8 mouse cellular contexts compared by ENCODE assay signal in the genomic region with DNA sequence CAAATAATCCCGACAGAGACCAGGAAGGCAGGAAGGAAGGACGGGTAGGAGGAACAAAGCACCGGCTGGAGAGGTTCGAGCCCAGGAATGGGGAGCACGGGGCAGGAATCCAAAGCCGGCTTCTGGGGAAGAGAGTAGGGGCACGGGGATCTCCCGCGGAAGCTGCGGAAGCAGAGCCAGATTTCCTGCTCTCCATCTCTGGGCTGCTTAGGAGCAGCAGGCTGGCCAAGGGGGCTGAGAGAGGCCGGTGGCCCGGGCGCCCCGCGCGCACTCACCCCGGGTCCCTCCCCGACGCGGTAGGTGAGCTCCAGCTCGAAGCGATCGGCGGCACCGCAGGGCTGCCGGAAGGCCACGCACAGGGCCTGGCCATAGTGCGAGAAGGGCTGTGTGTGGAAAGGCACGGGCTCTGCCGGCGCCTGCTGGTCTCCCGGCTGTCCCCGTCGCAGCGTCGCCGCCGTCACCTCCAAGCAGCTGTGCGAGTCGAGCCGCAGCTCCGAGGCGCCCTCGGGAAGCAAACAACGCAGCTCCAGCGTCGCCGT. TPM values are rescaled to one million over a fixed set of nuclear protein-coding genes. Genes with fewer than 3 reads are reported as not detected.
A peak's percentile ranks its signal among the peaks of the same experiment; 100 is the strongest.
DNase-seq lines count a peak whose midpoint lies in the region; ATAC-seq lines count a peak whose summit lies in the region.

No protein-coding gene starts in this region.

- H3K9me3 ChIP-seq in forebrain, embryonic 11.5 days (ENCODE audit: control insufficient read depth, low read length), result no peaks in the 10 kb centered on the region
- H3K9me3 ChIP-seq in hindbrain, embryonic 13.5 days, result no peaks in the 10 kb centered on the region
- H3K9me3 ChIP-seq in liver, embryonic 12.5 days (replicated peaks), result no peaks in the 10 kb centered on the region
- H3K9me3 ChIP-seq in neural tube, embryonic 11.5 days (ENCODE audit: control insufficient read depth, low read length), result no peaks in the 10 kb centered on the region

- H3K27ac ChIP-seq in forebrain, embryonic 11.5 days (ENCODE audit: low read depth, low read length), result peak overlapping the region; percentile 81
- H3K27ac ChIP-seq in hindbrain, embryonic 13.5 days, result peak overlapping the region; percentile 94
- H3K27ac ChIP-seq in liver, embryonic 12.5 days, result peak overlapping the region; percentile 73
- peak overlapping the region; percentile 72 for H3K27ac ChIP-seq in neural tube, embryonic 11.5 days (ENCODE audit: low read depth, low read length)

- H3K4me3 ChIP-seq in forebrain, embryonic 11.5 days (ENCODE audit: low read depth, low read length), result peak overlapping the region; percentile 82
- peak overlapping the region; percentile 83 for H3K4me3 ChIP-seq in hindbrain, embryonic 13.5 days
- H3K4me3 ChIP-seq in liver, embryonic 12.5 days, result peak overlapping the region; percentile 79
- peak overlapping the region; percentile 62 for H3K4me3 ChIP-seq in neural tube, embryonic 11.5 days (ENCODE audit: low read depth, low read length)

- peak; percentile 80 for ATAC-seq in forebrain, embryonic 11.5 days (replicated peaks; ENCODE audit: low FRiP score)
- ATAC-seq in hindbrain, embryonic 13.5 days (ENCODE audit: low FRiP score), result peak; percentile 82
- ATAC-seq in liver, embryonic 12.5 days, result peak; percentile 68
- ATAC-seq in neural tube, embryonic 11.5 days (ENCODE audit: insufficient read depth, low FRiP score, low TSS enrichment), result peak; percentile 79

- under 1% methylated on average over 48 of the region's 48 CpGs for WGBS in forebrain, embryonic 11.5 days
- WGBS in hindbrain, embryonic 13.5 days, result under 1% methylated on average over 45 of the region's 48 CpGs
- under 1% methylated on average over 47 of the region's 48 CpGs for WGBS in liver, embryonic 12.5 days (ENCODE audit: insufficient replicate concordance)
- WGBS in neural tube, embryonic 11.5 days, result 0% methylated on average over 47 of the region's 48 CpGs

- peak overlapping the region; percentile 95 for H3K9ac ChIP-seq in forebrain, embryonic 11.5 days (ENCODE audit: low read length)
- peak overlapping the region; percentile 97 for H3K9ac ChIP-seq in hindbrain, embryonic 13.5 days
- H3K9ac ChIP-seq in liver, embryonic 12.5 days, result peak overlapping the region; percentile 82
- peak overlapping the region; percentile 85 for H3K9ac ChIP-seq in neural tube, embryonic 11.5 days (ENCODE audit: low read length)

- intact Hi-C loops in left cerebral cortex, postnatal 36 days (cut with DNase I), result loop anchor here (5.0 kb wide), 1 partner anchor 84 kb away; no protein-coding TSS in a partner anchor

- H3K27me3 ChIP-seq in forebrain, embryonic 11.5 days (ENCODE audit: control insufficient read depth, insufficient read depth, low read length), result no peaks in the 10 kb centered on the region
- H3K27me3 ChIP-seq in hindbrain, embryonic 13.5 days, result no peaks in the 10 kb centered on the region
- H3K27me3 ChIP-seq in liver, embryonic 12.5 days (replicated peaks), result 0 out of 2 replicates have a peak, but pooled peaks cover 6% of the 10 kb centered on the region
- H3K27me3 ChIP-seq in neural tube, embryonic 11.5 days (ENCODE audit: control insufficient read depth, insufficient read depth, low read length), result no peaks in the 10 kb centered on the region

- H3K4me2 ChIP-seq in forebrain, embryonic 11.5 days (ENCODE audit: low read depth, low read length, severe bottlenecking), result peak overlapping the region; percentile 85
- H3K4me2 ChIP-seq in hindbrain, embryonic 13.5 days, result peak overlapping the region; percentile 78
- H3K4me2 ChIP-seq in liver, embryonic 12.5 days, result peak overlapping the region; percentile 98
- H3K4me2 ChIP-seq in neural tube, embryonic 11.5 days (ENCODE audit: low read depth), result peak overlapping the region; percentile 75

- no peaks in the 10 kb centered on the region for H3K36me3 ChIP-seq in forebrain, embryonic 11.5 days (ENCODE audit: control insufficient read depth, insufficient read depth, low read length)
- H3K36me3 ChIP-seq in hindbrain, embryonic 13.5 days, result peaks cover 9% of the 10 kb centered on the region
- H3K36me3 ChIP-seq in liver, embryonic 12.5 days, result peaks cover 13% of the 10 kb centered on the region
- H3K36me3 ChIP-seq in neural tube, embryonic 11.5 days (ENCODE audit: control insufficient read depth, insufficient read depth, low read length), result peaks cover 2% of the 10 kb centered on the region; the same call in 1 of the 2 replicates

- no peaks in the 10 kb centered on the region; the same call in 1 of the 2 replicates for H3K4me1 ChIP-seq in forebrain, embryonic 11.5 days (replicated peaks; ENCODE audit: control insufficient read depth, insufficient read depth, low read length)
- peaks cover 33% of the 10 kb centered on the region for H3K4me1 ChIP-seq in hindbrain, embryonic 13.5 days (replicated peaks)
- H3K4me1 ChIP-seq in liver, embryonic 12.5 days, result peaks cover 24% of the 10 kb centered on the region
- no peaks in the 10 kb centered on the region for H3K4me1 ChIP-seq in neural tube, embryonic 11.5 days (ENCODE audit: control insufficient read depth, insufficient read depth, low read length)

- peak; percentile 27 for DNase-seq in left cerebral cortex, adult 11 months (ENCODE audit: low spot score)
- DNase-seq in left cerebral cortex, postnatal 36 days (ENCODE audit: low spot score in 2 of 2), result no peak
- peak; percentile 70 for DNase-seq in R1 (ENCODE audit: low read depth, low spot score)
- DNase-seq in forebrain, embryonic 11.5 days (ENCODE audit: low spot score), result no peak
- no peak for DNase-seq in neural tube, embryonic 11.5 days (ENCODE audit: low spot score)
- DNase-seq in Muller cell, postnatal 12 days (ENCODE audit: inconsistent ontology term), result no peak

RNA-seq across cellular contexts. Expression of a gene that starts 0.5 kb away (rescaled TPM):
- total RNA-seq in left cerebral cortex, postnatal 36 days (2021), result 10 to 100 TPM; 48.2 to 64.4 TPM
- polyA plus RNA-seq in forebrain, embryonic 11.5 days (2014; fragmentation: Nextera tagmentation; extraction: Ambion mirVana), result 96.0 and 100 TPM in 2 replicates
- 101 and 102 TPM in 2 replicates for polyA plus RNA-seq in hindbrain, embryonic 13.5 days (2015; fragmentation: Nextera tagmentation; extraction: Ambion mirVana)
- 36.6 and 38.6 TPM in 2 replicates for polyA plus RNA-seq in liver, embryonic 12.5 days (2016; fragmentation: Nextera tagmentation; extraction: Ambion mirVana)
- 106 and 112 TPM in 2 replicates for polyA plus RNA-seq in neural tube, embryonic 11.5 days (2014; fragmentation: Nextera tagmentation; extraction: Ambion mirVana)

RNA-seq across cellular contexts. Expression of a gene that starts 25.0 kb away (rescaled TPM):
- not detected for total RNA-seq in left cerebral cortex, postnatal 36 days (2021)
- polyA plus RNA-seq in forebrain, embryonic 11.5 days (2014; fragmentation: Nextera tagmentation; extraction: Ambion mirVana), result 0.83 and 0.97 TPM in 2 replicates
- 0.19 TPM in 2 replicates for polyA plus RNA-seq in hindbrain, embryonic 13.5 days (2015; fragmentation: Nextera tagmentation; extraction: Ambion mirVana)
- polyA plus RNA-seq in liver, embryonic 12.5 days (2016; fragmentation: Nextera tagmentation; extraction: Ambion mirVana), result 1.1 and 1.8 TPM in 2 replicates
- polyA plus RNA-seq in neural tube, embryonic 11.5 days (2014; fragmentation: Nextera tagmentation; extraction: Ambion mirVana), result 1.2 and 1.4 TPM in 2 replicates

RNA-seq across cellular contexts. Expression of a gene that starts 30.2 kb away (rescaled TPM):
- total RNA-seq in left cerebral cortex, postnatal 36 days (2021), result 100 to 1,000 TPM; 148 to 171 TPM
- 165 and 167 TPM in 2 replicates for polyA plus RNA-seq in forebrain, embryonic 11.5 days (2014; fragmentation: Nextera tagmentation; extraction: Ambion mirVana)
- 145 and 164 TPM in 2 replicates for polyA plus RNA-seq in hindbrain, embryonic 13.5 days (2015; fragmentation: Nextera tagmentation; extraction: Ambion mirVana)
- 204 and 208 TPM in 2 replicates for polyA plus RNA-seq in liver, embryonic 12.5 days (2016; fragmentation: Nextera tagmentation; extraction: Ambion mirVana)
- 152 and 170 TPM in 2 replicates for polyA plus RNA-seq in neural tube, embryonic 11.5 days (2014; fragmentation: Nextera tagmentation; extraction: Ambion mirVana)

RNA-seq across cellular contexts. Expression of a gene that starts 41.3 kb away (rescaled TPM):
- under 1 TPM; 0.59 to 0.95 TPM for total RNA-seq in left cerebral cortex, postnatal 36 days (2021)
- polyA plus RNA-seq in forebrain, embryonic 11.5 days (2014; fragmentation: Nextera tagmentation; extraction: Ambion mirVana), result 0.67 and 0.68 TPM in 2 replicates
- 0.29 and 0.31 TPM in 2 replicates for polyA plus RNA-seq in hindbrain, embryonic 13.5 days (2015; fragmentation: Nextera tagmentation; extraction: Ambion mirVana)
- 0.11 and 0.12 TPM in 2 replicates for polyA plus RNA-seq in liver, embryonic 12.5 days (2016; fragmentation: Nextera tagmentation; extraction: Ambion mirVana)
- 0.35 and 0.37 TPM in 2 replicates for polyA plus RNA-seq in neural tube, embryonic 11.5 days (2014; fragmentation: Nextera tagmentation; extraction: Ambion mirVana)

Comparison
In these comparisons a context has a peak if more than half of its experiments do, and no peak if none do; other contexts are left out.
1. DNase-seq: peak in left cerebral cortex, adult 11 months (single experiment) and R1 (single experiment); none in left cerebral cortex, postnatal 36 days (0 of 2), forebrain, embryonic 11.5 days (single experiment), neural tube, embryonic 11.5 days (single experiment) and Muller cell, postnatal 12 days (single experiment).
2. Peak in every context shown above with its lines, with median percentiles within 50 percentile points of each other: ATAC-seq, H3K27ac ChIP-seq, H3K4me2 ChIP-seq, H3K4me3 ChIP-seq and H3K9ac ChIP-seq.